7 mouse cellular contexts compared by ENCODE assay signal in genomic region chr17:35870151-35870883, GRCm38 (mm10). TPM values are rescaled to one million over a fixed set of nuclear protein-coding genes. Genes with fewer than 3 reads are reported as not detected.
DNase-seq lines count a peak whose midpoint lies in the region; ATAC-seq and TF ChIP-seq lines count a peak whose summit lies in the region.

No protein-coding gene starts in this region.

- peak overlapping the region; percentile 78 for H3K4me2 ChIP-seq in liver, embryonic 15.5 days
- H3K4me2 ChIP-seq in neural tube, embryonic 12.5 days (replicated peaks): peak overlapping the region; percentile 100

- ATAC-seq in liver, embryonic 15.5 days (ENCODE audit: insufficient read depth): peak; percentile 26
- no peak for ATAC-seq in neural tube, embryonic 12.5 days (ENCODE audit: low FRiP score, low read depth)
- ATAC-seq in megakaryocyte-erythroid progenitor cell, adult 5-6 weeks (replicated peaks; ENCODE audit: low FRiP score, low TSS enrichment, poor library complexity, severe bottlenecking): no peak

- H3K36me3 ChIP-seq in E14TG2a.4 (ENCODE audit: insufficient read depth, low read length): peaks cover 55% of the 10 kb centered on the region
- H3K36me3 ChIP-seq in liver, embryonic 15.5 days (replicated peaks): peaks cover 13% of the 10 kb centered on the region; the same call in 1 of the 2 replicates
- H3K36me3 ChIP-seq in neural tube, embryonic 12.5 days: peaks cover 41% of the 10 kb centered on the region

- H3K4me3 ChIP-seq in E14TG2a.4 (replicated peaks; ENCODE audit: low read length): peak overlapping the region; percentile 88
- peak overlapping the region; percentile 58 for H3K4me3 ChIP-seq in liver, embryonic 15.5 days (replicated peaks)
- peak overlapping the region; percentile 61 for H3K4me3 ChIP-seq in neural tube, embryonic 12.5 days

- peaks cover 11% of the 10 kb centered on the region for H3K27me3 ChIP-seq in E14TG2a.4 (ENCODE audit: insufficient read depth, low read length)
- H3K27me3 ChIP-seq in liver, embryonic 15.5 days: peaks cover 66% of the 10 kb centered on the region
- H3K27me3 ChIP-seq in neural tube, embryonic 12.5 days (replicated peaks): no peaks in the 10 kb centered on the region

- H3K4me1 ChIP-seq in E14TG2a.4 (replicated peaks; ENCODE audit: low read depth, low read length): peaks cover 81% of the 10 kb centered on the region
- peaks cover 78% of the 10 kb centered on the region for H3K4me1 ChIP-seq in liver, embryonic 15.5 days (replicated peaks)
- H3K4me1 ChIP-seq in neural tube, embryonic 12.5 days: peaks cover 59% of the 10 kb centered on the region

- TF ChIP-seq CTCF in E14TG2a.4 (conservative IDR thresholded peaks at IDR 0.05; ENCODE audit: low read length): no peak

- WGBS in liver, embryonic 15.5 days (ENCODE audit: insufficient replicate concordance): 29% methylated on average over 9 of the region's 9 CpGs
- 74% methylated on average over 9 of the region's 9 CpGs for WGBS in neural tube, embryonic 12.5 days

- H3K9ac ChIP-seq in liver, embryonic 15.5 days: no peak overlapping the region
- peak overlapping the region; percentile 92 for H3K9ac ChIP-seq in neural tube, embryonic 12.5 days

- no peaks in the 10 kb centered on the region for H3K9me3 ChIP-seq in E14TG2a.4 (ENCODE audit: low read length)
- H3K9me3 ChIP-seq in liver, embryonic 15.5 days (replicated peaks): no peaks in the 10 kb centered on the region
- H3K9me3 ChIP-seq in neural tube, embryonic 12.5 days: peaks cover 6% of the 10 kb centered on the region

- H3K27ac ChIP-seq in liver, embryonic 15.5 days (replicated peaks): peak overlapping the region; percentile 82
- H3K27ac ChIP-seq in neural tube, embryonic 12.5 days: no peak overlapping the region

- peak; percentile 77 for DNase-seq in ZHBTc4 (ENCODE audit: low read depth, low spot score)
- peak; percentile 43 for DNase-seq in gastrocnemius, postnatal 10 days
- DNase-seq in induced T-regulatory cell, adult 2 months (ENCODE audit: low read depth): peak; percentile 92

RNA-seq across cellular contexts. Expression of gene Ppp1r18, which starts 4.9 kb away (rescaled TPM):
- 10 to 100 TPM; 14.7 to 21.9 TPM for total RNA-seq in gastrocnemius, postnatal 10 days (2021)
- polyA plus RNA-seq in liver, embryonic 15.5 days (2015; fragmentation: Nextera tagmentation; extraction: Ambion mirVana): 12.4 and 12.8 TPM in 2 replicates
- 34.6 and 35.1 TPM in 2 replicates for polyA plus RNA-seq in neural tube, embryonic 12.5 days (2016; fragmentation: Nextera tagmentation; extraction: Ambion mirVana)
- 11.9 and 13.3 TPM in 2 replicates for total RNA-seq in megakaryocyte-erythroid progenitor cell, adult 5-6 weeks (2014; fragmentation: Nextera tagmentation)
- 1.0 and 2.3 TPM in 2 replicates for total RNA-seq in megakaryocyte-erythroid progenitor cell, adult 5-6 weeks (2017)

RNA-seq across cellular contexts. Expression of gene Nrm, which starts 9.2 kb away (rescaled TPM):
- 1 to 10 TPM; 7.8 to 9.7 TPM for total RNA-seq in gastrocnemius, postnatal 10 days (2021)
- polyA plus RNA-seq in liver, embryonic 15.5 days (2015; fragmentation: Nextera tagmentation; extraction: Ambion mirVana): 22.0 and 22.5 TPM in 2 replicates
- 40.5 and 41.3 TPM in 2 replicates for polyA plus RNA-seq in neural tube, embryonic 12.5 days (2016; fragmentation: Nextera tagmentation; extraction: Ambion mirVana)
- total RNA-seq in megakaryocyte-erythroid progenitor cell, adult 5-6 weeks (2014; fragmentation: Nextera tagmentation): 27.0 and 32.4 TPM in 2 replicates
- 15.0 and 26.4 TPM in 2 replicates for total RNA-seq in megakaryocyte-erythroid progenitor cell, adult 5-6 weeks (2017)

RNA-seq across cellular contexts. Expression of gene Dhx16, which starts 9.3 kb away (rescaled TPM):
- 10 to 100 TPM; 12.6 to 16.8 TPM for total RNA-seq in gastrocnemius, postnatal 10 days (2021)
- 31.1 and 37.0 TPM in 2 replicates for polyA plus RNA-seq in liver, embryonic 15.5 days (2015; fragmentation: Nextera tagmentation; extraction: Ambion mirVana)
- polyA plus RNA-seq in neural tube, embryonic 12.5 days (2016; fragmentation: Nextera tagmentation; extraction: Ambion mirVana): 43.3 and 45.9 TPM in 2 replicates
- total RNA-seq in megakaryocyte-erythroid progenitor cell, adult 5-6 weeks (2014; fragmentation: Nextera tagmentation): 132 and 133 TPM in 2 replicates
- total RNA-seq in megakaryocyte-erythroid progenitor cell, adult 5-6 weeks (2017): 51.3 and 68.8 TPM in 2 replicates

RNA-seq across cellular contexts. Expression of gene 2310061I04Rik, which starts 26.9 kb away (rescaled TPM):
- 10 to 100 TPM; 49.6 to 56.2 TPM for total RNA-seq in gastrocnemius, postnatal 10 days (2021)
- polyA plus RNA-seq in liver, embryonic 15.5 days (2015; fragmentation: Nextera tagmentation; extraction: Ambion mirVana): 8.5 and 9.7 TPM in 2 replicates
- 26.8 and 30.3 TPM in 2 replicates for polyA plus RNA-seq in neural tube, embryonic 12.5 days (2016; fragmentation: Nextera tagmentation; extraction: Ambion mirVana)
- 107 and 160 TPM in 2 replicates for total RNA-seq in megakaryocyte-erythroid progenitor cell, adult 5-6 weeks (2014; fragmentation: Nextera tagmentation)
- 8.1 and 10.9 TPM in 2 replicates for total RNA-seq in megakaryocyte-erythroid progenitor cell, adult 5-6 weeks (2017)

RNA-seq across cellular contexts. Expression of gene Mdc1, which starts 29.0 kb away (rescaled TPM):
- 10 to 100 TPM; 10.1 to 14.6 TPM for total RNA-seq in gastrocnemius, postnatal 10 days (2021)
- 8.5 and 9.1 TPM in 2 replicates for polyA plus RNA-seq in liver, embryonic 15.5 days (2015; fragmentation: Nextera tagmentation; extraction: Ambion mirVana)
- 13.6 and 14.7 TPM in 2 replicates for polyA plus RNA-seq in neural tube, embryonic 12.5 days (2016; fragmentation: Nextera tagmentation; extraction: Ambion mirVana)
- total RNA-seq in megakaryocyte-erythroid progenitor cell, adult 5-6 weeks (2014; fragmentation: Nextera tagmentation): 71.8 and 74.8 TPM in 2 replicates
- 18.4 and 19.8 TPM in 2 replicates for total RNA-seq in megakaryocyte-erythroid progenitor cell, adult 5-6 weeks (2017)
